Mouse (Mus musculus) liver, adult (tissue): ENCODE measurements at regions not wholly inside any gene's neighbourhood (a gene's known extent, or its start where the extent isn't known, plus 50 kb on each side); places are given as distances from the start of the nearest gene placed in this dataset.

Source experiments
- GATA4 ChIP-seq: IDR thresholded peaks from 2 replicates; pipeline ENCODE4 v1.6.1; 2014; ENCODE audit warnings: mild to moderate bottlenecking, low read length; ENCODE audit not compliant: insufficient replicate concordance

- TF ChIP-seq GATA4: no peak
Measured at GRCm38 (mm10) chr8:11071162-11071561, 62.9 kb upstream of the Irs2 start.

- no peak for TF ChIP-seq GATA4
Measured at GRCm38 (mm10) chr8:11067450-11067849, 59.2 kb upstream of the Irs2 start.

- no peak for TF ChIP-seq GATA4
Measured at GRCm38 (mm10) chr8:11065990-11066389, 57.7 kb upstream of the Irs2 start.

GRCm38 (mm10) chr8:11065303-11065702 lies 57.0 kb upstream of the Irs2 start:
- no peak for TF ChIP-seq GATA4

- no peak for TF ChIP-seq GATA4
Measured at GRCm38 (mm10) chr8:11063058-11063457, 54.8 kb upstream of the Irs2 start.

GRCm38 (mm10) chr8:11062348-11062946 lies 54.2 kb upstream of the Irs2 start:
- no peak for TF ChIP-seq GATA4

GRCm38 (mm10) chr8:11061711-11062110 lies 53.5 kb upstream of the Irs2 start:
- TF ChIP-seq GATA4: no peak

GRCm38 (mm10) chr8:11060604-11061003 lies 52.3 kb upstream of the Irs2 start:
- TF ChIP-seq GATA4: no peak

- TF ChIP-seq GATA4: no peak
Measured at GRCm38 (mm10) chr8:11058392-11058791, 50.1 kb upstream of the Irs2 start.
